20 mouse cellular contexts compared by ENCODE assay signal in the genomic region with DNA sequence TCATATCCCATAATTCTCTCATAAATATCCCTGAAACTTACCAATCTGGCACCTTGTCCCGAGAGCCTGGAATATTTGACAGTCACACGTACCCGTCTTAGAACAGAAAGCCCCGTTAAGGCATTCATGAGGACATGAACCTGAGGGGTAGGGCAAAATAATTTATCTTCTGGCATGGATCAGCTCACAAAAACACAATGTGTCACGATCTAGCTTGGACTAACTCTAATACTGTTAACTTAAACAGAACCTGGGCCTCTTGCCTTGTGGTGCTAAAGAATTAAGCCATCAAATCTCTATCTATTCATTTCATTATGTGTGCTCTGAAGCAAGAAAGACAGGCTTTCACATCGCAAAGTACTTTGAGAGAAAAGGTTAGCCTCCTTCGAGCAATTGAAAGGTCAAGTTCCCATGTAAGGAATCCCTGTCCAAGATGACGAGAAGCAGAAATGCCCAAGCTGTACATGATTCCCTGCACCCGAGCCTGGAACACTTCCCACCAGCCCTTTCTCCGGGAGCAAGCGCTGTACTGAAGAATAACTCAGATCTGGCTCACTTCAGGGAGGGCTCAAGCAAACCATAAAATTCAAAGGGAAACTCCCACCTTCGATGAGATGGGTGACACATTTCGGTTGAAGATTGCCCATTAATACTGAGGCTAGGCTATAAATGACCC. TPM values are rescaled to one million over a fixed set of nuclear protein-coding genes. Genes with fewer than 3 reads are reported as not detected.
DNase-seq lines count a peak whose midpoint lies in the region; ATAC-seq lines count a peak whose summit lies in the region.
"Had no signal": no experiment of that assay in that cellular context is flagged by ENCODE, and none has a peak within 500 bp of the region (broad histone marks: within the 10 kb centered on the region; RNA-seq: fewer than 3 reads in every experiment).

No protein-coding gene starts in this region.

- intact Hi-C loops in heart, postnatal 25 days (cut with DNase I), result loop anchor here (10.0 kb wide), 1 partner anchor 967 kb away; no protein-coding TSS in a partner anchor

- H3K27me3 ChIP-seq in heart, embryonic 14.5 days (ENCODE audit: control insufficient read depth, insufficient read depth, low read length), result no peaks in the 10 kb centered on the region
- H3K27me3 ChIP-seq in liver, embryonic 12.5 days (replicated peaks), result no peaks in the 10 kb centered on the region
- H3K27me3 ChIP-seq in stomach, embryonic 14.5 days (ENCODE audit: control insufficient read depth, insufficient read depth, low read length), result no peaks in the 10 kb centered on the region
- H3K27me3 ChIP-seq: limb, embryonic 15.5 days had no signal

- no peak overlapping the region for H3K27ac ChIP-seq in heart, embryonic 14.5 days (replicated peaks in 1 of 2; ENCODE audit: control insufficient read depth in 1 of 2, insufficient read depth in 1 of 2, low read depth in 2 of 2, low read length in 2 of 2)
- no peak overlapping the region for H3K27ac ChIP-seq in liver, embryonic 12.5 days
- H3K27ac ChIP-seq in stomach, embryonic 14.5 days (ENCODE audit: low read length), result peak overlapping the region; percentile 55; the same call in 1 of the 2 replicates
- H3K27ac ChIP-seq: forebrain, embryonic 10.5 days; limb, embryonic 15.5 days had no signal

- H3K4me1 ChIP-seq in heart, embryonic 14.5 days (ENCODE audit: control insufficient read depth in 2 of 2, insufficient read depth in 2 of 2, low read length in 2 of 2), result peaks cover 7 to 23% of the 10 kb centered on the region in 2 experiments; a peak in 3 of 4 replicates
- H3K4me1 ChIP-seq in liver, embryonic 12.5 days, result no peaks in the 10 kb centered on the region
- H3K4me1 ChIP-seq in stomach, embryonic 14.5 days (ENCODE audit: control insufficient read depth, insufficient read depth, low read length), result peaks cover 7% of the 10 kb centered on the region; the same call in 1 of the 2 replicates
- H3K4me1 ChIP-seq: forebrain, embryonic 10.5 days; limb, embryonic 15.5 days had no signal

- no peak overlapping the region for H3K4me3 ChIP-seq in heart, embryonic 14.5 days (ENCODE audit: control insufficient read depth in 1 of 2, insufficient read depth in 1 of 2, low read depth in 1 of 2, low read length in 2 of 2)
- H3K4me3 ChIP-seq in liver, embryonic 12.5 days, result no peak overlapping the region
- H3K4me3 ChIP-seq in stomach, embryonic 14.5 days (ENCODE audit: low read depth, low read length), result no peak overlapping the region
- H3K4me3 ChIP-seq: forebrain, embryonic 10.5 days; limb, embryonic 15.5 days had no signal

- peak overlapping the region; percentile 33 for H3K4me2 ChIP-seq in heart, embryonic 14.5 days (ENCODE audit: low read length)
- no peak overlapping the region for H3K4me2 ChIP-seq in liver, embryonic 12.5 days
- H3K4me2 ChIP-seq in stomach, embryonic 14.5 days (replicated peaks; ENCODE audit: low read depth, low read length), result peak overlapping the region; percentile 20; the same call in 1 of the 2 replicates
- H3K4me2 ChIP-seq: limb, embryonic 15.5 days had no signal

- no peaks in the 10 kb centered on the region for H3K9me3 ChIP-seq in heart, embryonic 14.5 days (ENCODE audit: control insufficient read depth, low read length)
- H3K9me3 ChIP-seq in liver, embryonic 12.5 days (replicated peaks), result no peaks in the 10 kb centered on the region
- no peaks in the 10 kb centered on the region for H3K9me3 ChIP-seq in stomach, embryonic 14.5 days (ENCODE audit: control insufficient read depth, low read depth, low read length)
- H3K9me3 ChIP-seq: forebrain, embryonic 10.5 days; limb, embryonic 15.5 days had no signal

- H3K9ac ChIP-seq in heart, embryonic 14.5 days (ENCODE audit: low read length), result no peak overlapping the region
- no peak overlapping the region for H3K9ac ChIP-seq in liver, embryonic 12.5 days
- H3K9ac ChIP-seq in stomach, embryonic 14.5 days (replicated peaks; ENCODE audit: low read depth, low read length), result no peak overlapping the region
- H3K9ac ChIP-seq: limb, embryonic 15.5 days had no signal

- DNase-seq in heart, postnatal 25 days (ENCODE audit: low spot score), result no peak
- peak; percentile 4 for DNase-seq in liver
- peak; percentile 21 for DNase-seq in embryo, embryonic 11 days
- no peak for DNase-seq in layer of hippocampus, adult 8-10 months (ENCODE audit: low spot score in 2 of 2)
- DNase-seq: adrenal gland, postnatal 25 days; cerebellum, adult 18-20 months; gastrocnemius, postnatal 10 days; kidney, postnatal 14 days; lung, adult 18-20 months; midbrain, embryonic 14.5 days; retina, postnatal 1 day; right cerebral cortex, postnatal 4 days; thymus, adult 2 months had no signal

- no peaks in the 10 kb centered on the region for H3K36me3 ChIP-seq in heart, embryonic 14.5 days (ENCODE audit: control insufficient read depth, insufficient read depth, low read length)
- no peaks in the 10 kb centered on the region for H3K36me3 ChIP-seq in liver, embryonic 12.5 days
- no peaks in the 10 kb centered on the region for H3K36me3 ChIP-seq in stomach, embryonic 14.5 days (ENCODE audit: control insufficient read depth, insufficient read depth, low read length)
- H3K36me3 ChIP-seq: forebrain, embryonic 10.5 days; limb, embryonic 15.5 days had no signal

- WGBS in heart, embryonic 14.5 days, result 44% methylated on average over 13 of the region's 13 CpGs
- 68% methylated on average over 13 of the region's 13 CpGs for WGBS in liver, embryonic 12.5 days (ENCODE audit: insufficient replicate concordance)
- WGBS in stomach, embryonic 14.5 days, result 34% methylated on average over 13 of the region's 13 CpGs

- no peak for ATAC-seq in heart, embryonic 14.5 days (ENCODE audit: insufficient number of reproducible peaks, insufficient read depth, low FRiP score, low read depth)
- ATAC-seq in liver, embryonic 12.5 days, result no peak
- ATAC-seq in stomach, embryonic 14.5 days (ENCODE audit: insufficient number of reproducible peaks, insufficient read depth, low FRiP score, low read depth), result peak; percentile 76; the same call in 1 of the 2 replicates

RNA-seq across cellular contexts. Expression of a gene that starts 10.6 kb away (rescaled TPM):
- polyA plus RNA-seq in heart, embryonic 14.5 days (2014; fragmentation: Nextera tagmentation; extraction: Ambion mirVana), result 0.04 and 0.08 TPM in 2 replicates
- under 1 TPM; 0.03 to 0.05 TPM for total RNA-seq in heart, postnatal 25 days (2021)
- polyA plus RNA-seq in liver, embryonic 12.5 days (2016; fragmentation: Nextera tagmentation; extraction: Ambion mirVana), result 0.01 and 0.02 TPM in 2 replicates
- 0.10 and 0.20 TPM in 2 replicates for polyA plus RNA-seq in stomach, embryonic 14.5 days (2014; fragmentation: Nextera tagmentation; extraction: Ambion mirVana)
- total RNA-seq in layer of hippocampus, adult 8-10 months (2022), result under 1 TPM; 0.25 to 0.41 (median 0.39) TPM
- total RNA-seq: hematopoietic stem cell, adult 5-6 weeks; neutrophil, adult 5-6 weeks had no signal
- polyA plus RNA-seq: forebrain, embryonic 10.5 days had no signal

Comparison
In these comparisons a context has a peak if more than half of its experiments do, and no peak if none do; other contexts are left out.
1. DNase-seq: peak in liver (single experiment) and embryo, embryonic 11 days (single experiment); none in heart, postnatal 25 days (single experiment) and layer of hippocampus, adult 8-10 months (0 of 2).